Mouse (Mus musculus): Measurements from ENCODE around the gene Anxa6.
"Not testable (repeated sequence)": the region's sequence is repeated elsewhere in the genome, so short reads cannot be mapped to it uniquely, and the experiment has no call there.

Anxa6 gene

DNA sequence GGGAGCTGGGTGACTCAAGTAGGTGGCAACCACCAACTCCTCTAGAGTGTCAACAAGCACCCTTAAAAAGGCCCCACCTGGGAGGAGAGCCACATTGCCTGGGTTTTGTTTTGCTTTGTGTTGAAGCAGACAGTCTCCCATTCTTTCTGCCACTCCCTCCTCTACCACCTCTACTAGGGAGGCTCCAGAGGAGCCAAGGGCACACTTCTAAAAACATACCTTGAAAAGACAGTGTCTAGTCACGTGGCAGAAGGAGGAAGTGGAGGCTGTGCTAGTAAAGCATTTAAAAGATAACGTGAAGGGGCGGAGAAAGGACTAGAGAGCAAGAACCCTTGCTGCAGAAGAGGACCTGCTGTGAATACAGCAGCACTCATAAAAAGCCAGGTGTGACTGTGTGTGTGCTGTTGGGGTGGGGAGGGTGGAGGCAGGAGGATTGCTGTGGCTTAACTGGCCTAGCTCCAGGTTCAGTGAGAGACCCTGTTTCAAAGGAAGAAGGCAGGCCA lies 74.6 kb downstream of the Anxa6 start:
- no peak for DNase-seq (ENCODE audit: low spot score)

DNA sequence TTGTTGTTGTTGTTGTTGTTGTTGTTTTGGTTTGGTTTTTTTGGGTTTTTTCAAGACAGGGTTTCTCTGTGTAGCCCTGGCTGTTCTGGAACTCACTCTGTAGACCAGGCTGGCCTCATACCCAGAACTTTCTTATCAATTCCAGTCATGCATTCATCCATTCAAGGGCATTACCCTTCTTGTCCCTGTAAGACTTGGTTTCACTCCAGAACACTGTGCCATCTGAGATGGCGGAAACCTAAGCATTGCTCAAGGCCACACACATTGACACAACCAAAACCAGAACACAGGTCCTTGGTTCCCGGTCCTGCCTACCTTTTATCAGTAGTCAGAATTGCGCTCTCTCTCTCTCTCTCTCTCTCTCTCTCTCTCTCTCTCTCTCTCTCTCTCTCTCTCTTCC lies 75.5 kb downstream of the Anxa6 start:
- DNase-seq (ENCODE audit: low spot score), result not testable (repeated sequence)

DNA sequence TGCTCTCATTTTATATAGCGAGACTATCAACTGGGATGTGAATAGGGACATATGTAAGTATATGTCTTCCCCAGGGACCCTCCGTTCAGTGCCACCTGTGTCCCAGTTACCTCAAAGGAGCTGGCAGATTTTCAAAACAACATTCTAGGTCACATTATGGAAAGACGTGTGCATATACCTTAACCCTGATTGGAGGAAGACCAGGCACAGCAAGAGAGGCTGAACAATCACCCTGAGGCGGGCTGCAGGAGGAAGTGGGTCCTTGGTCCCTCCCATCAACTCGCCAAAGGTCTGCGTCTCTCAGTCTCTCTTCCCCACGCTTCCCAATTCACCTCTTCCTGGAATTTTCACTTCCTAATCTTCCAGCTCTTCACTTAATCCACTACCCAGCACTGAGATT lies 76.3 kb downstream of the Anxa6 start:
- DNase-seq (ENCODE audit: low spot score), result no peak

DNA sequence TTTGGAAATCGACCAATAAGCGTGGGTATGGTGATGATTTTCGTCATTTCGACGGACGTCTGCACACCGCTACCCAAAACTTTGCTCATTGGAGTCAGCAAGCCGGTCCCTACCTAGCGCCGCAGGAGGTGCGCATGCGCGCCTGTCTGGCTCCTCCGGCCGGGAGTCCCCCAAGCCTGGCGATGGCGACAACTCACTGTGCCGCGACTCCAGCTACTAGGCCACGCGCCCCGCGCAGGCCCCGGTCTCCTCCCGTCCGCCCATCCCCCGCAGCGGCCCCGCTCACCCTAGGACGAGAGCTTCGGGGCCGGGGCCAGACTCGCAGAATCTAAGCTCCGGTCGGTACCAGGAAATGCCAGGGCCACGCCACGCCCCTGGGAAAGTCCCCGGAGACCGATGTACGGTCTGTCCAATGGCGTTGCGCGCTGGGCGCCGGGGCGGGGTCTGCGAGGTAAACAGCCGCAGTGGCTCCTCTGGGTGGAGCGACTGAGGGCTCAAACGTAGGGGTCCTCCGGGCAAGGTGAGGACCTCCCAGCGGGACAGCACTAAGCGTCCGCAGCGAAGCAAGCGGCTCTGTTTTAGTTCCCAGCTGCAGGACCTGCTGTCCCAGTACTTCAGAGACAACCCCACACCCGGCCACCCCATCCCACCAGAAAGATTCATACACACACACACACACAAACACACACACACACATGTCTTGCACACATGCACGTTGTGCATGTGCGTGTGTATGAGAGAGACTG lies 77.3 kb downstream of the Anxa6 start:
- DNase-seq (ENCODE audit: low spot score), result peak; percentile 99

DNA sequence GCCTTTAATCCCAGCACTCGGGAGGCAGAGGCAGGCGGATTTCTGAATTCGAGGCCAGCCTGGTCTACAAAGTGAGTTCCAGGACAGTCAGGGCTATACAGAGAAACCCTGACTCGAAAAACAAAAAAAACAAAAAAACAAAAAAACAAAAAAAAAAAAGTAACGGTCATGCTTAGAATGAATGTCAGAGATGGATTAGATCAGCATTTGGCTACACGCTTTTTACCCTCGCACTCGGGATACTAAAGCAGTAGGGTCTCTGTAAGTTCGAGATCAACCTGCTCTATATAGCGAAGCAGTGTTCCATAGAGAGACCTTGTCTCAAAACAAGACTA lies 77.9 kb downstream of the Anxa6 start:
- not testable (repeated sequence) for DNase-seq (ENCODE audit: low spot score)

DNA sequence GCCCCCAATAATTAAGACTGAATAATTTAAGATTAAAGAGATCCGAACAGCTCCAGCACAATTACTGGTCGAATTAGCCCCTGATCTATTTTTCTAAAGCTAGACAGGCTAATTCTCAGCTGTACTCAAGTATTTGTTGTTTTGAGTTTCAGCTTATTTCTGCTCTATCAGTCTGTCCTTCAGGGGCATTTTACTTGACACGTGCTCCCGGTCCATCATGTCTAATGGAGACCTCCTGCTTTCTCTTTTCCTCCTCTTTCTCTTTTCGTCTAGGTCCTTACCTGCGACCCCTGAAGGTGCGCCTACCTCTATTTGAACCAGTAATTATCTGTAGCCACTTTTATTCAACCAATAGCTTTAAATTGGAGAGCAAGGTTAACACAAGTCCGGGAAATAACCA lies 78.5 kb downstream of the Anxa6 start:
- DNase-seq (ENCODE audit: low spot score), result no peak

DNA sequence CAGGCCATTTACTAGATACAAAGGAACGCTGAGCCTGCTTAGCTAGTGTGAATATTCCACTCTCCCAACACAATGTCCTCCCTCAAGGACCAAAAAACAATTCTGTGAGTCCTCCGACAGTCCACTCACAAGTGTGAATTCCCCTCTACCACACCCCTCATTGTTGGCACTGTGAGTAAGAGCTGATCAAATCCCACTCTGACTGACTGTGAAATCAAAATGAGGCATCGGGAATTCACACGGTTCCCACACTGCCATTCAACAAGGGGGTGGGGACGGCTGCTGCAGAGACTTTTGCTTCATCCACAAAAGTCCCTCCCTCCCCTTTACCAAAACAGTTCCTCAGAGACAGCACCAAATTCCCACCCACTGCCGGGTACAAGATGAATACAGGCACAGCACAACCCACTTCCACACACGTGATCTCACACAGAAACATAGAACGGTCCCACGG lies 79.2 kb downstream of the Anxa6 start:
- no peak for DNase-seq (ENCODE audit: low spot score)

DNA sequence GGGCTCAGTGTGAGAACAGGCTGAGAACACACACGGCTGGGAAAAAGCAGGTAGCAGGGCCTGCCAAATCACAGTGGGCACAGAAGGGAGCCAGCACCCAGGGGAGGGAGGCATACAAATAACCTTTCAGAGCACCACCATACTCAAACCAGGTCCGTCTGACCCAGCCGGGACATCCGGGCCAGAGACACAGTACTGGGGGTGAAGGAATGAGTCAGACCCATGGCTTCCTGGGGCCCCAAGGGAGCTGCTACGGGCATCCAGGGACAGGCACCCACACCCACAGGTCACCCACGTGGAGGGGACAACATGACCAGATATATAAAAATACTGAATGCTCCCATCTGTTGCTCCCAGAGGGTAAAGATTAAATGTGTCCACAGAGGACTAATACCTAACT lies 80.6 kb downstream of the Anxa6 start:
- DNase-seq (ENCODE audit: low spot score), result no peak

DNA sequence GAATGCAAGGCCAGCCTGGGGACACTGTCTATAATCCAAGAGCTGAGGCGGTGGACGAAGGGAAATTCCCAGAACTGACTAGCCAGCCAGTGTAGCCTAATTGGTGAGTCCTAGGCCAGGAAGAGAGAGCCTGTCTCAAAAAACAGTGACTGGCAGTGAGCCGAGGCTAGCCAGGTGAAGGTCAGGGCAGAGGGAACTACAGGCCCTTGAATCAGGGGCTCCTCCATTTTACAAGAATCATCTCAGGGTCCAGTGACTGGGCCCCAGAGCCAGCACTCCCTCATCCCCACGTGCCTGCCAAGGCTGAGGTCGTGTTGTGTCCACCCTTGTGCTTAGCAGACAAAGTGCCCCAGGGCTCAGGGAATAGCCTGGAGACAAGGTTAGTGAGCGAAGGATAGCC lies 82.6 kb downstream of the Anxa6 start:
- DNase-seq (ENCODE audit: low spot score), result peak; percentile 69

DNA sequence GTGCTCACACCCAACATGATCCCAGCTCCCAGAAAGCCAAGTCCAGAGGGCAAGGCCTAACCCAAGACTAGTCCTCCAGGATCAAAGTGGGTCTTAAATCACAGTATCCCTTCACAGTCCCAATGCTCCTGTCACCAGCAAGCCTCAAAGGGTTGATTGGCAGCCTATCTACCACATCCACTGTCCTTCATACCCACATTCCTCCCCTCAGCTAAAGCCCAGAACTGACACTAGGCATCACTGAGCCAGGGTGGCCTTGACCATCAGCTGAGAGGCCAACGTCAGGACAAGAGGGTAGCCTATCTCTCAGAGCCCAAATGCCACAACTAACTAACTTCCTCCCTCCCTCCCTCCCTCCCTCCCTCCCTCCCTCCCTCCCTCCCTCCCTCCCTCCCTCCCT lies 83.5 kb downstream of the Anxa6 start:
- no peak for DNase-seq (ENCODE audit: low spot score)

DNA sequence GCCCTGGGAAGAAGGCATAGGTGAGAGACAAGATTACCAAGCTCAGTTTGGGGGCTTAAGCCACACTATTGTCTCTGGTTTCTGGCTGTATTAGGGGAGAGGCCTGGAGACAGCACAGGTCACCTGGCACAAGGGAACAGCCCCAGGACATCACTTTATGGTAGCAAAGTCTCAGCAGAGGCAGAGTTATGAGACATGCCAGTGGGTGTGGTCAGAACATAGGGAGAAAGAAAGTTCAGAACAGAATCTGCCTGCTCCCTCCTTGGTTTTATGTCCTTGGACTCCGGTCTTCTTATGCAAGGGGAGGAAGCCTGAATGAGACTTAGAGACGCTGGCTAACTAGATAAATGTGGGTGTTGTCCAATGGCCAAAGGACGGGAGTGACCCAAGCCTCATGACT lies 88.5 kb downstream of the Anxa6 start:
- DNase-seq (ENCODE audit: low spot score), result no peak

DNA sequence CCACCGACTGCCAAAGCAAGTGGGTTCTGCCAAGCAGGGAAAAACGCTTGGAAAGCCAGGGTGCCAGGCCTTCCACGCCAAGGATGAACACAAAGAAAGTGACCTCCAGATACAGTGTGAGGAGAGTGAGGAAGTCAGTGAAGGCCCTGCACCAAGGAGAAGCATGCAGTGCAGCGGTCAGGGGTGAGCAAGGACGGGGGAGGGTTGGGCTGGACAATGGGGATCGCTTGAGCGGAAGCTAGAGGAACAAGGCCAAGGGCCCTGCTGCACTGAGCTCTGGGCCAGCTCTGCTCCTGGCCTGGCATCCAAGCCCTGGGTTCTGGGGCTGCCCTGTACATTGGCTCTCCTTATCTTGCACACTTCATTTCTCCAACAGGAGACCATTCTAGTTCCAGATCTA lies 93.2 kb downstream of the Anxa6 start:
- DNase-seq (ENCODE audit: low spot score), result no peak

DNA sequence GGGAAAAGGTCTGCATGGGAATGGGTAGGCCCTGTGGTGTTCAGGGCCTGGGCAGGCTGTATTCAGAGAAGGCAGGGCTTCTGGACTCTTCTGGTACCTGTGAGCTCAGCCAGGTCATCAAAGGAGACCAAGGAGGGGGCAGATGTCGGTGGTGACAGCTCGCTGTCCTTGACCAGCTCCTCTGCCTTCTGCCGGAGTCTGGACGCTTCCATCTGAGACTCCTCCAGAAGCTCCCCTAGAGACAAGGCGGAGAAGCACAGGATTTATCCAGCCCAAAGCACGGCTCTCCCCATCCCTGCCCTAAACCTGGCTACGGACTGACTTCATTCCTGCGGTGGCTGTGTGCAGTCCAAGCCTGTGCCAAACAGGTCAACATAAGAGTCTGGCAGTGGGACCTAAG lies 93.7 kb downstream of the Anxa6 start:
- DNase-seq (ENCODE audit: low spot score), result no peak

DNA sequence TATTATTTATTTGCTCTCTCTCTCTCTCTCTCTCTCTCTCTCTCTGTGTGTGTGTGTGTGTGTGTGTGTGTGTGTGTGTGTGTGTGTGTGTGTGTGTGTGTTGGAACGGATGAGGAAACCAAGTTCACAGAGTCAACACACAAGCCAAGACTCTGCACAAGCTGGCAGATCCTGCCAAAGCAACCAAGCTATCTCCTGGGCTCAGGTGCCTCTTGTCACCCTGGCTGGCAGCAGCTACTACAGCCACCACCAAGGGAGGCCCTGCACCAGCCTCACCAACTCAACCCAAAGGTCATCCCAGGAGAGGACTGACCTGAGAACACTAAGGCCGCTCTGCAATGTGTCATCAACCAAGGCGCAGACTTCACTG lies 96.5 kb downstream of the Anxa6 start:
- no peak for DNase-seq (ENCODE audit: low spot score)

DNA sequence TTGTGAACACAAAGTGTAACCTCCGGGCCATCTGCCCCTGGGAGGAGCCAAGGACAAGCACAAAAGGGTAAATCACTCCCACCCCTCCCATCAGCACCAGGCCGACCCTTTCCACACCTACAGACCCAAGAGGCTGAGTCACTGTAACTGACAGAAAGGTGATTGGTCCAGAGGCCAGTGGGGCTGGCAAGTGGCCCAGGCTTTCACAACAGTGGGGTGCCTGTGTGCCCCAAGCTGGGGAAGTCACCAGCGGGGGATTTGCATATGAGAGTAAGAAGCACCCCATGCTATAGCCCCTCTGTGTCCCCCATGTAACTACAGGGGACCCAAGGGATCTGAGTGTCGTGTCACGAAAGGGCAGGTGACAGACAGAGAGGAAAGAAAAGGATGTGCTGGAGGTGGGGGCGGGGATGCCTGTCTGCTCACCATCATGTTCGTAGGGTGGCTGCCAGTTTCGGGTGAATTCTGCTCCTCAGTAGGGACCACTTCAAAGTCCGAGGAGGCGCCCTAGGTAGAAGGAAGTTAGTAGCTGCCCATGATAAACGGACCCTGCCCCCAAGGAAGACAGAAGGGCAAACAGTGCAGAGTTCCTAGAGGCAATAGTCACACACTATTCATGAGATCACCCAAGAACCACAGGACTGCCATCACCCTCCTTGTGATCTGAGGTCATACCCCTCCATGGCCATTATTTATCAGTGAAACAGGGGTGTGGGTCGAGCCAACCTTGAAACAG lies 97.0 kb downstream of the Anxa6 start:
- DNase-seq (ENCODE audit: low spot score), result no peak

DNA sequence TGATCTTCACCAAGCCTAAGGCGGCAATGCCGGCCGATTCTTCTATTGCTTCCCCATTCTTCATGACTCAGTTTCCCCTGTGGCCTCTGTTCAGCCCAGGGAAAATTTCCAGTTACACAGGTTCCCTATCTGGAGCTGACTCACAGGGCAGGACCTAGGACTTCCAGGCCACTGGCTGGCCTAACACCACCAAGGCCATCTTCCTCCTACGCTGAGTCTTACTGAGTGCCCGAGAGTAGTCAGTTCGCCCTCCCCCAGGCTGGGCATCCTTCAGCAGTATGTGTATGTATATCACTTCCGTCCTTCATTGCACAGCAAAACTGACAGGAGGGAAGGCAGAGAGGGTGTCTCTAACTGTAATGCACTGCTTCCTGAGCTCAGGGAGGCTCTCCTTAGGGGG lies 99.0 kb downstream of the Anxa6 start:
- DNase-seq (ENCODE audit: low spot score), result no peak

DNA sequence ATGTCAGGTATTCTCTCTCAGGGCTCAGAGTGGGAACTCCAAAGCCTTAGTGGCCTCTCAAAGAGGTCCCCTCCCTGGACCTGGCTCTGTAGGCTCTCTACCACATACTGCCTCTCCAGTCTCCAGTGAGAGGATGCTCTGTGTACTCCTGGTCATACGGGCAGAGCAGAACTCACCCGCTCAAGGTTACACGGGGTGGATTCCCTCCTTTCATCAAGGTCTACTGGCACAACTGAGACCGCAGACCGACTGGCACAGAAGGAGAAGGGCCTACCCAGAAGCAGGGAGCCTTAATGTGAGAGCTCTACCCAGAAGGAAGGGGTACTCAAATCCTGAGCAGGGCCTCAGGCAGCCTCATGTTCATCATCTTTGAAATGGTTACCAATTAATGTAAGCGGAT lies 100.7 kb downstream of the Anxa6 start:
- DNase-seq (ENCODE audit: low spot score), result no peak

DNA sequence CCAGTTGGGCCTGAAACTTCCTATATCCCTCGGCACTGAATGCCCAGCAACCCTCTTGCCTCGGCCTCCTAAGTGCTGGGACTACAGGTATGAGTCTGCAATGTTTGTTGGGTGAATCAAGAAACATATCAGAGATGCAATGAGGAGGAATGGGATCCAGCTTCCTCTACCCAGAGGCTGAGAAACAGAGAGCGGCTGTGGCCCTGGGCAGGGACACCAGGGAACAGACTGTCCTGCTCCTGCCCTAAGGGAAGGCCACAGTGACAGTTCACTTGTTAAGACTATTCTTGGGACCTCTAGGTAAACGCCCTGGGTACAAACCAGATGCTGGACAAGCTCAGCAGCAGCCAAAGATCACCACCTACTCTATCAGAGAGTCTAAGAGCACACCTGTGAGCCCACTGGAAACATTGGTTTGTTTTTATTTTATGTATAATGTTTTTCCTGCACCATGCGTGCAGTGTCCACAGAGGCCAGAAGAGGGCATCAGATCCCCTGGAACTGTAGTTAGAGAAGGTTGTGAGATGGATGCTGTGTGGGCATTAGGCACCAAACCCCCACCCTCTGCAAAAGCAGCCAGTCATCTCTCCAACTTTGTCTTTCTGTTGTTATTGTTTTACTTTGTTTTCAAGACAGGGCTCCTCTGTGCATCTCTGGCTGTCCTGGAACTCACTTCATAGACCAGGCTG lies 101.7 kb downstream of the Anxa6 start:
- DNase-seq (ENCODE audit: low spot score), result peak; percentile 80

DNA sequence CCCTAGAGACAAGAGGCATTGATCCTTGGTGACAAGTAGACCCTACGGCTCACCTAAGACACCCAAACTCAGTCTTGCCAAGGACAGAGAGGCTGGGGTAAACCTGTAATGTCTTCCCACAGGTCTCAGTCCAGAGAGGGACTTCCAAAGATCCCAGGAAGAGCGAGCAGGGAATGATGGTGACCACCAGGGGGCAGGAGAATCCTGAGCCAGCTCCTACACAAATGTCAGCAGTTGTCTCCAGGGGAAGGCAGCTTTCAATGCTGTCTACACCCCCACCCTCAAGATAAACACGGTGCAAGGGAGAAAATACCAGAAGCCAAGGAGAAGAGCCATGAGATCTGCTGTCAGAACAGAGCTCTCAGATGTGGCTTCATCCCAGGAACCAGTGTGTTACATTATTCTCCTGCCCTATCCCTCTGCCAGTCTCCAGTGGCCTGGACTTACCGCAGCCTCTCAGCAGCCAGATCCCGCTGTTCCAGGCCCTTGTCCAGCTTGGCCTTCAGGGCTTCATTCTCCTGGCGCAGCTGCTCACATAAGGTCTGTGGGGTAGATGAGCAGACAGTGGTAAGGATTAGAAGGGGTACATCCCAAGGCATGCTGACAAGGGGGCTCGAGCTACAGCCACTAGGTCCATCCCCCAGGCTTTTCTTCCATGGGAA lies 102.8 kb downstream of the Anxa6 start:
- DNase-seq (ENCODE audit: low spot score), result peak; percentile 83

DNA sequence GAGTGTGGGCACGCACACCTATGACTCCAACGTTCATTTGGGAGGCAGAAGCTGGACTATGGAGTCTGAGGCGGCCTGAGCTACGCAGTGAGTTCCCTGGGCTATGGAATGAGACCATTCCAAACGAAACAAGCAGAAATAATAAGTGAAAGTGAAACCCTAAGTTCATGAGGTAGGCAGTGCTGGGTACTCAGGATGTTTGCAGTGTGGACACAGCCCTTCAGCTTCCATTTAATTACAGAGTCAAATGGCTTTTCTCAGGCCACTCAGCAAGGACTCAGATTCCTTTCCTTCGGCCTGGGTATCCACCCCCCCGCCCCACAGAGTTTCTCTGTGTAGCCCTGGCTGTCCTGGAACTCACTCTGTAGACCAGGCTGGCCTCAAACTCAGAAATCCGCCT lies 103.5 kb downstream of the Anxa6 start:
- DNase-seq (ENCODE audit: low spot score), result no peak

DNA sequence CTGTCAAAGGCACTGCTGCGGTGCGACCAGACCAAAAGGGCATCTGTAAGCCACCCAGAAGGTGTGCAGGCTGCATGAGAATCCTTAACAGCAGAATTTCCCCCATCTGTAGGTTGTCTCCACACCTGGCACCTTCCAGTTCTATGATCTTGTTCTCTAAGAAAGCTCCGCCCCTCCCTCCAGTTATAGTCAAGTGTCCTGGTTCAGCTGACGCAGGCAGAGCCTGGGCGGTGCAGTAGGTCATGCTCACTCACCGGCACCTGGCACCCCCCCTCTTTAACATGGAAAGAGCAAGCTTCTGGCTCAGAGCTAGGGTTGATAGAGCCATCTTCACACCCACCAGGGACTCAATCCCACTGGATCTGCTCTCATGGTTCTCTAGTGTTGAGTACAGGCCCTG lies 104.0 kb downstream of the Anxa6 start:
- no peak for DNase-seq (ENCODE audit: low spot score)

Data from testis, postnatal 10 days (tissue).